Mouse (Mus musculus) CH12.LX (cell line): ENCODE measurements around the gene Rerg.

ENCODE experiments used
- CTCF ChIP-seq, 2 experiments: IDR thresholded peaks in 1 of 2; conservative IDR thresholded peaks in 1 of 2; 2 replicates each; pipeline ENCODE4 v1.5.1; 2011 to 2012; ENCODE audit warnings: low read depth in 2 of 2, low read length in 2 of 2, improper control_type of control experiment in 1 of 2, inconsistent platforms in 1 of 2, mild to moderate bottlenecking in 1 of 2, moderate library complexity in 1 of 2
- EP300 ChIP-seq: IDR thresholded peaks from 2 replicates; pipeline ENCODE4 v1.6.1; 2011; ENCODE audit warnings: low read length, improper control_type of control experiment
- MAZ ChIP-seq: IDR thresholded peaks from 2 replicates; pipeline ENCODE4 v1.6.1; 2012; ENCODE audit warnings: low read depth, mild to moderate bottlenecking, inconsistent platforms, low read length, improper control_type of control experiment, moderate library complexity
- MXI1 ChIP-seq: IDR thresholded peaks from 2 replicates; pipeline ENCODE4 v1.6.1; 2011; ENCODE audit warnings: mild to moderate bottlenecking, low read depth, low read length, improper control_type of control experiment
- NELFE ChIP-seq: IDR thresholded peaks from 2 replicates; pipeline ENCODE4 v1.6.1; 2011; ENCODE audit warnings: low read depth, low read length, improper control_type of control experiment
- POLR2A ChIP-seq: IDR thresholded peaks from 2 replicates; pipeline ENCODE4 v1.6.1; 2011; ENCODE audit warnings: low read depth, mild to moderate bottlenecking, improper control_type of control experiment, low read length
- USF1 ChIP-seq: IDR thresholded peaks from 2 replicates; pipeline ENCODE4 v1.6.1; 2014; ENCODE audit warnings: low read depth, mild to moderate bottlenecking, inconsistent platforms, low read length, improper control_type of control experiment
- ZMIZ1 ChIP-seq: IDR thresholded peaks from 2 replicates; pipeline ENCODE4 v1.6.1; 2012; ENCODE audit warnings: low read depth, mild to moderate bottlenecking, inconsistent platforms, low read length, improper control_type of control experiment
- ZNF384 ChIP-seq: IDR thresholded peaks from 2 replicates; pipeline ENCODE4 v1.6.1; 2012; ENCODE audit warnings: low read depth, low read length, improper control_type of control experiment, inconsistent platforms

- TF ChIP-seq EP300 (no peak), USF1 (no peak), MXI1 (no peak), NELFE (no peak), MAZ (no peak), CTCF (conservative IDR thresholded peaks at IDR 0.05 in 1 of 2, IDR thresholded peaks at IDR 0.05 in 1 of 2; ENCODE audit: low read depth in 2 of 2, low read length in 2 of 2) (no peak), POLR2A (no peak), ZMIZ1 (no peak), ZNF384 (no peak)
Measured at GRCm38 (mm10) chr6:137100259-137100658, 70.0 kb downstream of the Rerg start.
